ENCODE assay signal across 22 mouse cellular contexts in genomic region chr19:15487576-15487975, GRCm38 (mm10).
"Had no signal": no experiment of that assay in that cellular context is flagged by ENCODE, and none has a peak within 500 bp of the region (broad histone marks: within the 10 kb centered on the region; RNA-seq: fewer than 3 reads in every experiment).

No protein-coding gene starts in this region.

- H3K4me1 ChIP-seq: limb, embryonic 10.5 days; limb, embryonic 13.5 days; liver, embryonic 12.5 days; liver, embryonic 15.5 days; lung, embryonic 15.5 days; megakaryocyte, embryonic 14.5 days; midbrain, embryonic 10.5 days; midbrain, embryonic 13.5 days; neural tube, embryonic 13.5 days; stomach, embryonic 15.5 days had no signal

- H3K27ac ChIP-seq: limb, embryonic 10.5 days; limb, embryonic 13.5 days; liver, embryonic 12.5 days; liver, embryonic 15.5 days; lung, embryonic 15.5 days; midbrain, embryonic 10.5 days; midbrain, embryonic 13.5 days; neural tube, embryonic 13.5 days; stomach, embryonic 15.5 days had no signal

- DNase-seq: kidney, adult 18-20 months; kidney, adult 9 months; kidney, postnatal 14 days; kidney, postnatal 4 days; liver; lung, adult 18-20 months; lung, postnatal 10 days; lung, postnatal 36 days; retina, postnatal 1 day; spleen, adult 18-20 months; thymus, postnatal 25 days had no signal

- H3K4me3 ChIP-seq: limb, embryonic 10.5 days; limb, embryonic 13.5 days; liver, embryonic 12.5 days; liver, embryonic 15.5 days; lung, embryonic 15.5 days; megakaryocyte, embryonic 14.5 days; midbrain, embryonic 10.5 days; midbrain, embryonic 13.5 days; myocyte; neural tube, embryonic 13.5 days; stomach, embryonic 15.5 days had no signal

- H3K27me3 ChIP-seq: limb, embryonic 13.5 days; liver, embryonic 12.5 days; liver, embryonic 15.5 days; lung, embryonic 15.5 days; megakaryocyte, embryonic 14.5 days; midbrain, embryonic 13.5 days; neural tube, embryonic 13.5 days; stomach, embryonic 15.5 days had no signal
